Mouse (Mus musculus): Measurements from ENCODE around the gene Gjb3. TPM values are rescaled to one million over a fixed set of nuclear protein-coding genes. Genes with fewer than 3 reads are reported as not detected.

Gene Gjb3
- polyA plus RNA-seq, 1 experiment: 0.61 TPM

DNA sequence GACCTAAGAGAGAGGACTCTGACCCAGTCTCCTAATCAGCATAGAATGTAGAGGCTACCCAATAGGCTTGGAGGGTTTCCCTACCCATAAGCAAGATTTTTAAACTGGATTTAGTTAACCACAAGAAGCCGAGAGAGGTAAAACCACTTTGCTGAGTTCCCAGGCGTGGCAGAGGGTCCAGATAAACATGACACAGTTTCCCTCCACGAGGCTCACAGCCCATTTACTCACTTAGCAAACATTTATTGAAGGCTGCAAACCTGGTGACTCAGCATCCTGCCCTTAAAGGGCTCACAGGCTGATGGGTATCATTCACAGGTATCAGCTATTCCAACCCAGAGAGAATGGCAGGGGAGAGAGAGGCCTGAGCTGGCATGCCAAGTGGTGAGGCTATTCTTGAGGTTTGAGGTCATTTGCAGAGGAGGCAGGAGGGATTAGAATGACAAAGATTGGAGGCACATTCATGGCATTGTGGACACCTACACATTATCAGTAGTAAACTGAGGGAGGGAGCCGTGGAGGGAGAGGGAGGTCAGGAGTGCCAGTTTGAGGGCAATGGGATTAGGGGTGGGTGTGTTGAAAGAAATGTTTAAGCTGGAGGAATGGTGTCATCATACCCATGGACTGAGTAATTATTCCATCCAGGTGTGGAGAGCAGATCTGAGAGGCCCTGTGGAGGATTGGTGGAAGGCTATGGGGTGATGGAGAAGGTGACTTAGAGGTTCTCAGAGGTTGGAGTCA lies 19.1 kb upstream of the Gjb3 start:
- no peaks in the 10 kb centered on the region for H3K27me3 ChIP-seq (ENCODE audit: control insufficient read depth, insufficient read depth, insufficient read length)
- TF ChIP-seq TCF3 (IDR thresholded peaks at IDR 0.05; ENCODE audit: insufficient read length, low read depth): no peak
- no peak for TF ChIP-seq REST (IDR thresholded peaks at IDR 0.05; ENCODE audit: insufficient read depth, insufficient read length)
- TF ChIP-seq MYOG (IDR thresholded peaks at IDR 0.05; ENCODE audit: control insufficient read depth in 1 of 3, insufficient read depth in 1 of 3, insufficient read length in 2 of 3, low read depth in 2 of 3): no peak
- no peak for TF ChIP-seq MYOD1 (IDR thresholded peaks at IDR 0.05; ENCODE audit: control insufficient read depth in 1 of 3, insufficient read length in 2 of 3, low read depth in 2 of 3)
- TF ChIP-seq POLR2AphosphoS2 (IDR thresholded peaks at IDR 0.05; ENCODE audit: insufficient read length, low read depth): no peak
- no peak for TF ChIP-seq E2F4 (IDR thresholded peaks at IDR 0.05; ENCODE audit: insufficient read depth)
- TF ChIP-seq TCF12 (IDR thresholded peaks at IDR 0.05; ENCODE audit: insufficient read depth, poor library complexity, severe bottlenecking): no peak
- TF ChIP-seq SRF (IDR thresholded peaks at IDR 0.05; ENCODE audit: control insufficient read depth, insufficient read length, low read depth): no peak
- no peak for TF ChIP-seq MAX (IDR thresholded peaks at IDR 0.05; ENCODE audit: low read depth)
- TF ChIP-seq POLR2A (IDR thresholded peaks at IDR 0.05; ENCODE audit: insufficient read length, low read depth): no peak
- no peak for TF ChIP-seq CEBPB (IDR thresholded peaks at IDR 0.05; ENCODE audit: insufficient read depth, poor library complexity, severe bottlenecking)
- no peak for TF ChIP-seq USF1 (IDR thresholded peaks at IDR 0.05; ENCODE audit: low read depth)

DNA sequence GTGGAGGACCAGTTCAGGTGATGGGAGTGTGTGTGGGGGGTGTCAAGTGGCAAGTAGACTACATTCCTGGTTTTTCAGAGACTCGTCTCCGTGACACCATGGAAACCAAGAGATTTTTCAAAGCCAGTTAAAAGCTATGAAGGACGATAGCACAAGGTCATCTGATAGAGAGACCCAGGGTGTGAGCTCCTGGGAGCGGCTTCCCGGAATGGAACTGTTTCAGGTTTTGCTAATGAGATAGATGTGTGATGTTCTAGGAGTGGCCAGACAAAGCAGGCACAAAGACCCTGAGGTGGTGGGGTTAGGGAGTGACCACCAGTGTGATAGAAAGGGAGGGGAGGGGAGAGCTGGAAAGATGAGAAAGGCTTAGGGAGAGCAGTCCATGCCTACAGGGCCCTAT lies 14.4 kb upstream of the Gjb3 start:
- no peak for TF ChIP-seq SRF (IDR thresholded peaks at IDR 0.05; ENCODE audit: control insufficient read depth, insufficient read length, low read depth)
- TF ChIP-seq POLR2AphosphoS2 (IDR thresholded peaks at IDR 0.05; ENCODE audit: insufficient read length, low read depth): no peak
- no peak for TF ChIP-seq E2F4 (IDR thresholded peaks at IDR 0.05; ENCODE audit: insufficient read depth)
- no peak for TF ChIP-seq TCF3 (IDR thresholded peaks at IDR 0.05; ENCODE audit: insufficient read length, low read depth)
- TF ChIP-seq REST (IDR thresholded peaks at IDR 0.05; ENCODE audit: insufficient read depth, insufficient read length): no peak
- TF ChIP-seq MYOG (IDR thresholded peaks at IDR 0.05; ENCODE audit: control insufficient read depth in 1 of 3, insufficient read depth in 1 of 3, insufficient read length in 2 of 3, low read depth in 2 of 3): no peak
- no peak for TF ChIP-seq CEBPB (IDR thresholded peaks at IDR 0.05; ENCODE audit: insufficient read depth, poor library complexity, severe bottlenecking)
- no peak for TF ChIP-seq TCF12 (IDR thresholded peaks at IDR 0.05; ENCODE audit: insufficient read depth, poor library complexity, severe bottlenecking)
- TF ChIP-seq USF1 (IDR thresholded peaks at IDR 0.05; ENCODE audit: low read depth): no peak
- TF ChIP-seq MAX (IDR thresholded peaks at IDR 0.05; ENCODE audit: low read depth): no peak
- TF ChIP-seq MYOD1 (IDR thresholded peaks at IDR 0.05; ENCODE audit: control insufficient read depth in 1 of 3, insufficient read length in 2 of 3, low read depth in 2 of 3): no peak
- no peak for TF ChIP-seq POLR2A (IDR thresholded peaks at IDR 0.05; ENCODE audit: insufficient read length, low read depth)
- H3K79me2 ChIP-seq (ENCODE audit: control insufficient read depth, insufficient read depth): no peaks in the 10 kb centered on the region
- no peaks in the 10 kb centered on the region for H3K27me3 ChIP-seq (ENCODE audit: control insufficient read depth, insufficient read depth, insufficient read length)
- H3K4me3 ChIP-seq: no peak overlapping the region
- H3ac ChIP-seq (ENCODE audit: control insufficient read depth, insufficient read length): no peak overlapping the region
- H3K36me3 ChIP-seq (ENCODE audit: control insufficient read depth, insufficient read depth): no peaks in the 10 kb centered on the region
- H3K4me2 ChIP-seq (ENCODE audit: low read depth): no peak overlapping the region

More for the DNA sequence above, 19.1 kb upstream of the Gjb3 start:
- no peak overlapping the region for H3ac ChIP-seq (ENCODE audit: control insufficient read depth, insufficient read length)
- no peak overlapping the region for H3K4me3 ChIP-seq
- no peaks in the 10 kb centered on the region for H3K36me3 ChIP-seq (ENCODE audit: control insufficient read depth, insufficient read depth)
- H3K4me2 ChIP-seq (ENCODE audit: low read depth): peak overlapping the region; percentile 6
- H3K79me2 ChIP-seq (ENCODE audit: control insufficient read depth, insufficient read depth): no peaks in the 10 kb centered on the region

DNA sequence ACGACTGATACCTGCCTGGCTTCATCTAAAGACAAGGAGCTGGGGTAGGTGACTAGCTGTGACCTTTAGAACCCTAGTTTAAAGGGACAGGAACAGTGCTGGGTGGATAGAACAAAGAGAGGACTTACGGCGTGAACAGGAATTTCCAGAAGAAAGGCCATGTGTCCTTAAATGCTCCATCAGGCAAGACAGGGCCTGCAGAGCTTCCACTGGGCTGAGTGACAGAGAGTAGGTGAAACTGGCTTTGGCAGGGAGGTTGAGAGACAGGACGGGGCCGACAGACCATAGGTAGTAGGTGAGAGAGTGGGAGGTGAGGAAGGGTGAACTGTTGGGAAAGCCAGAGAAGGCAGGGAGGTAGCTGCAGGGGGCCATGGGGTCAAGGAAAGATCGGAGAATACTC lies 10.7 kb upstream of the Gjb3 start:
- H3K36me3 ChIP-seq (ENCODE audit: control insufficient read depth, insufficient read depth): no peaks in the 10 kb centered on the region
- no peaks in the 10 kb centered on the region for H3K27me3 ChIP-seq (ENCODE audit: control insufficient read depth, insufficient read depth, insufficient read length)
- no peak overlapping the region for H3K4me2 ChIP-seq (ENCODE audit: low read depth)
- no peak for TF ChIP-seq POLR2AphosphoS2 (IDR thresholded peaks at IDR 0.05; ENCODE audit: insufficient read length, low read depth)
- TF ChIP-seq E2F4 (IDR thresholded peaks at IDR 0.05; ENCODE audit: insufficient read depth): no peak
- H3ac ChIP-seq (ENCODE audit: control insufficient read depth, insufficient read length): no peak overlapping the region
- no peak overlapping the region for H3K4me3 ChIP-seq
- no peaks in the 10 kb centered on the region for H3K79me2 ChIP-seq (ENCODE audit: control insufficient read depth, insufficient read depth)

DNA sequence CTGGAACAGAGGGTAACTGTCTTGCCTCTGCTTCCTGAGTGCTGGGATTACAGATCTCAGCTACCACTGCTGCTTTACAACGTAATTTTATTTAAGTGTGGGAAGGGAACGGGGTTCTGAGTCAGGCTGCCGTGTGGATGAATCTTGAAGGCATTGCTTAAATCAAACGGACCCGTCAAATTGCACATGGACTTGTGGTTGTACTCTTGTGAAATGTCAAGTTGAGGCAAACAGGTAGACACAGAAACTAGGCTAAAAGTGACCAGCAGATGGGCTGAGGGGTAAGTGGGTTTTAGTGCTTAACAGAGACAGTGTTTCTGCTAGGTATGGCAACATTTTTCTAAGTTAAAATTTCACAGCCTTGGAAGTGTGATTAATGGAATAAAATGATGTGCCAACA lies 7.0 kb upstream of the Gjb3 start:
- Histone ChIP-seq H3K79me2 (ENCODE audit: control insufficient read depth, insufficient read depth) (no peaks in the 10 kb centered on the region), H3ac (ENCODE audit: control insufficient read depth, insufficient read length) (no peak overlapping the region), H3K4me3 (no peak overlapping the region), H3K27me3 (ENCODE audit: control insufficient read depth, insufficient read depth, insufficient read length) (no peaks in the 10 kb centered on the region), H3K36me3 (ENCODE audit: control insufficient read depth, insufficient read depth) (no peaks in the 10 kb centered on the region), H3K4me2 (ENCODE audit: low read depth) (no peak overlapping the region)
- TF ChIP-seq MYOD1 (IDR thresholded peaks at IDR 0.05; ENCODE audit: control insufficient read depth in 1 of 3, insufficient read length in 2 of 3, low read depth in 2 of 3): no peak
- no peak for TF ChIP-seq TCF12 (IDR thresholded peaks at IDR 0.05; ENCODE audit: insufficient read depth, poor library complexity, severe bottlenecking)
- no peak for TF ChIP-seq REST (IDR thresholded peaks at IDR 0.05; ENCODE audit: insufficient read depth, insufficient read length)
- TF ChIP-seq USF1 (IDR thresholded peaks at IDR 0.05; ENCODE audit: low read depth): no peak
- TF ChIP-seq POLR2A (IDR thresholded peaks at IDR 0.05; ENCODE audit: insufficient read length, low read depth): no peak
- no peak for TF ChIP-seq MYOG (IDR thresholded peaks at IDR 0.05; ENCODE audit: control insufficient read depth in 1 of 3, insufficient read depth in 1 of 3, insufficient read length in 2 of 3, low read depth in 2 of 3)
- TF ChIP-seq CEBPB (IDR thresholded peaks at IDR 0.05; ENCODE audit: insufficient read depth, poor library complexity, severe bottlenecking): no peak

DNA sequence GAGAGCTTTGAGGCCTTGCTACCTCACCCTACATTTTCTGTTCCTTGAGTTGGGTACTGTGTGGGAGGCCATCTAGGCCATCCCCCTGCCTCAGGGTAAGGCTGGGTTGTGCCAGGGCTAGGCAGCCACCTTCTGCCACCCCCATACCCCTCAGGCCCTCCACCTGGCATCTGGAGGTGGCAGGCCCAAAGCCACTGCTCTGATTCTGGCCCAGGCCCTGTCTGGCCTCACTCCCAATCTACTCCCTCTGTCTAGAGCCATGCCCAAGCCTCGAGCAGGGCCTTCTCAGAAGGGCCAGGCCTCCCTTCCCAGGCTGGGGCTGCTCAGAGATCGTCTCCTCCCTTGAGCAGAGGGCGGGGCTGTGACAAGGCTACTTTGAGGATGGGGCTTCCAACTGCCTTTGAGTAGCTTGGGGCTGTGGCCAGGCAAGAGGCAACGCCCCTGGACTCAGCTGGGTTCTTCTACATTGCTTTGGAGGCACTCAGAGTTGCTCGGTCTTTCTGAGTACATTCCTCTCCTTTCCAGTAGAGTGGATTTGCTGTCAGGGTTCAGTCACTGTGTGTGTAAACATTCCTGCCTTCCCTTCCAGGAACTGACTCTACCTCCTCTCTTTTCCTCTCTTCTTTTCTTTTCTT lies 4.3 kb upstream of the Gjb3 start:
- Histone ChIP-seq H3K27me3 (ENCODE audit: control insufficient read depth, insufficient read depth, insufficient read length) (no peaks in the 10 kb centered on the region), H3K4me3 (no peak overlapping the region), H3K36me3 (ENCODE audit: control insufficient read depth, insufficient read depth) (no peaks in the 10 kb centered on the region), H3K4me2 (ENCODE audit: low read depth) (no peak overlapping the region), H3K79me2 (ENCODE audit: control insufficient read depth, insufficient read depth) (no peaks in the 10 kb centered on the region), H3ac (ENCODE audit: control insufficient read depth, insufficient read length) (no peak overlapping the region)
- TF ChIP-seq POLR2AphosphoS2 (IDR thresholded peaks at IDR 0.05; ENCODE audit: insufficient read length, low read depth) (no peak), CEBPB (IDR thresholded peaks at IDR 0.05; ENCODE audit: insufficient read depth, poor library complexity, severe bottlenecking) (no peak), MYOG (IDR thresholded peaks at IDR 0.05; ENCODE audit: control insufficient read depth in 1 of 3, insufficient read depth in 1 of 3, insufficient read length in 2 of 3, low read depth in 2 of 3) (no peak), TCF3 (IDR thresholded peaks at IDR 0.05; ENCODE audit: insufficient read length, low read depth) (no peak), POLR2A (IDR thresholded peaks at IDR 0.05; ENCODE audit: insufficient read length, low read depth) (no peak), MAX (IDR thresholded peaks at IDR 0.05; ENCODE audit: low read depth) (no peak), USF1 (IDR thresholded peaks at IDR 0.05; ENCODE audit: low read depth) (no peak)
